Mouse (Mus musculus) embryonic stem cell, embryonic (primary cell): ENCODE measurements around the gene Myo1g.

Experiments used
- CTCF ChIA-PET, 4 experiments: fragments of 300-600 bp in 2 of 4; fragments of 350-600 bp in 2 of 4; sonication (Branson Sonifier 250); formaldehyde crosslinking; loops; one replicate each; lab custom pipeline; 2022; ENCODE audit warnings: inconsistent platforms in 2 of 4; lab: Charles Lee
- POLR2A ChIA-PET, 4 experiments: fragments of 300-600 bp in 2 of 4; fragments of 350-600 bp in 2 of 4; sonication (Branson Sonifier 250); formaldehyde crosslinking; loops; one replicate each; lab custom pipeline; 2022; ENCODE audit warnings: antibody characterized with exemption in 4 of 4, inconsistent platforms in 1 of 4; lab: Charles Lee

Gene Myo1g

DNA sequence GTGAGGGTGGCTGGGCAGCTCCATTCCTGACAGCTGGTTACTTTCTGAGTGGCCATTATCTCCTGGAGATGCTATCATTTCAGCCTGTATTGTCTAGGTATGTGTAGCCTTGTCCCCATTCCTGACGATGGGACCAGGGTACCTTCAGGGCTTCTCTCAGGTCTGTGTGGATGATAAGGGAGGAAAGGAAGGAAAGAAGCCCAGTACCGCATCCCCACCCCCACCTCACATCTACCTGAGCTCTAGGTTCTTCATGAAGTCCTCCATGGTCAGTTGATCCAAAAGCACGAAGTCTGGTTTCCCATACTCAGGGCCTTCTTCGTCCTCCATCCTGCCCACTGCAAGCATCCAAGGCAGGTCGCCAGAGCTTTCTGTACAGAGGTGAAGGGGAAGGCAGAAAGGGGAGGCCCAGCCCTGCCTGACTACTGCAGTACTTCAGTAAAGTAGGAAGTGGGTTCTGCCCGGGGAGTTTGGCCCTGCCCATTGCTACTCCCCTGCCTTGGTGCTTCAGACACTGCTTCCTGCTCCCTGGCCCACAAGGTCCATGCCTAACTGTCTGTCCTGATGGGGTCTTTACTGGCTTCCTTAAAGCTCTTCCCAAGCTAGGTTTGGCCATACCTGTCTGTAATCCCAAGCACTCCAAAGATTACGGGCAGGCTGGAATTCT, at the start of gene Myo1g:
Gene Myo1g (minus strand): TSS at position 459 of the 667 bp plus-strand sequence.
- CTCF ChIA-PET, result interaction anchor here in 2 of 4 experiments (0.9 to 1.0 kb wide), 2 partner anchors 14 to 84 kb away, joined by 3 to 4 read pairs; no protein-coding TSS in a partner anchor

DNA sequence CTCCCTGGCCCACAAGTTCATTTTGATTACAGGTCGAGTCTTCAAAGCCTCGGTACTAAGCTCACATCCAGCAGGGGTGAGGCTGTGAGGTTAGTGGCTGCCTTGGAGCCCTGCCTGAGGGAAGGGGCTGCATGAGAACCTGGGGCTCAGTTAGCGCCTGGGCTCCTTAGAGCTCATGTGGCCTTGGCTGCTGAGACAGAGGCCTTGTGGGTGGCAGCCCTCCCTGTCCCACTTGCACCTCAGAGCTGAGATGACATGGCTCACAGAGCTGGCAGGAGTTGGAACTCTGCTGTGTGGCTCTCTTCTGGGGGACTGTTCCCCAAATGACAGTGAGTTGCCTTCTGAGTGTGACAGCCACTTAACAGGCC, 48.6 kb upstream of the Myo1g start:
- ChIA-PET POLR2A (interaction anchor here (0.5 to 10.0 kb wide), 60 partner anchors 8 to 163 kb away, joined by 3 to 60 read pairs (median 4); partner anchors contain the start of genes Tbrg4 (in 4 of the 4), Ccm2 (in 1 of the 4), H2afv (in 1 of the 4) and Nacad (in 1 of the 4)), CTCF (interaction anchor here in 3 of 4 experiments (0.5 to 2.5 kb wide), 22 partner anchors 10 to 167 kb away, joined by 3 to 17 read pairs (median 4); partner anchors contain the start of gene H2afv (in 1 of the 3))

More for the DNA sequence above, at the start of gene Myo1g:
- POLR2A ChIA-PET, result interaction anchor here (0.6 to 11.9 kb wide), 32 partner anchors 8 to 473 kb away, joined by 3 to 316 read pairs (median 4); partner anchors contain the start of genes Ccm2 (in 1 of the 4), Purb (in 1 of the 4) and Tbrg4 (in 1 of the 4)

DNA sequence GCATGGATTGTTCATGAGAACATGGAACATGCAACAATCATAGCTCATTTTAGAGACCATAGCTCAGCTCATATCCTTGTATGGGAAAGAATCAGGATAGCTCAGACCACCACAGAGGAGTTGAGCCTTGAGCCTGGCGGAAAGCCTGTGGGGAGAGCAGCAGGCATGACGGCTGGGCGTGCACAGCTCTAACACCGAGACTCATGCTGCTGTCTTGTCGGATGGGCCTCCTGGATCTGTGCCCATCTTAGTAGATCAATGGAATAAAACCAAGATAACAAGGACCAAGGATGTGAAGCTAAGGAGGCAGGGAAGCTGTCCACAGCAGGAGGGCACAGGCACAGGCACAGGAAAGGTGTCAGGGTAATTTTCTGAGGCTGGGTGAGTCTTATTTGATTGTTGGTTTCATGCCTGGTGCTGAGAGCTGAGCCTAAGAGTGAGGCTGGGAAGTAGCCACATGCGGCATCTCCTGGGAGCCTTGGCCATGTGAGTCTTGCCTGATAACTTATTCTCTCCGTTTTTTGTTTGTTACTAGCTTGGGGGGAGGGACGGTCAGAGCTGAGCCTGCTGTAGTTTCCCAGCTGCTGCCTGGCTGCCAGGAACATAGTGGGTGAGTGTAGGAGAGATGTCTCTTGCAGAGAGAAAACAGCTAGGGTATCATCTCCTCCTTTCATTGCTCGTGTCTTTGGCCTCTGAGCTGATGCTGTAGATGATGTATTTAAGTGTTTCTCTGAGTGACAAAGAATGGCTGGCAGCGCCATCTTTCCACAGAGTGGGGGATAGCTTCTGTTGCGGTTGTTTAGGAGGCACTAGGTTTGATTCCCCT, 48.0 kb upstream of the Myo1g start:
- ChIA-PET CTCF (interaction anchor here (0.5 to 2.5 kb wide), 22 partner anchors 10 to 166 kb away, joined by 3 to 17 read pairs (median 4); partner anchors contain the start of gene H2afv (in 1 of the 4)), POLR2A (interaction anchor here (0.5 to 10.0 kb wide), 65 partner anchors 9 to 204 kb away, joined by 3 to 60 read pairs (median 3); partner anchors contain the start of genes Tbrg4 (in 4 of the 4), Ccm2 (in 1 of the 4), H2afv (in 1 of the 4) and Nacad (in 1 of the 4))

DNA sequence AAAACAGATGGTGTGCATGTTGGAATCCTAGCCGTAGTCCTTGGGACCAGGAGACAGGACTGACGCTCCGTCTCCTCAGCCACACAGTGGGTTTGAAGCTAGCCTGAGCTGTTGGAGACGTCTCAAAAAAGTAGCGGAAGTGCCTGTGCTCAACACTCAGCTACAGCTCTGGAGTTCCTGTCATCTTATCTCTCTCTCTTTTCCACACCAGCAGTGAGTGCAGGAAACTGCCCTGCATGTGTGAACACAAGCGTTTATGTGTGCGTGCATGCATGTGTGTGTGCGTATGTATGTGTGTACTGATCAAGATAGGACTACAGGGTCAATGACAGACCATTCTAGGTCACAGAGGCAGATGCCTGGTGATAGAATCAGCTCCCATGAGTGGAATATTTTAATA, 47.2 kb upstream of the Myo1g start:
- ChIA-PET POLR2A (interaction anchor here (0.8 to 10.0 kb wide), 21 partner anchors 9 to 204 kb away, joined by 3 to 60 read pairs (median 5); partner anchors contain the start of gene Ccm2 (in 1 of the 4)), CTCF (interaction anchor here in 3 of 4 experiments (0.5 to 2.5 kb wide), 5 partner anchors 9 to 165 kb away, joined by 3 to 12 read pairs (median 5); no protein-coding TSS in a partner anchor)

DNA sequence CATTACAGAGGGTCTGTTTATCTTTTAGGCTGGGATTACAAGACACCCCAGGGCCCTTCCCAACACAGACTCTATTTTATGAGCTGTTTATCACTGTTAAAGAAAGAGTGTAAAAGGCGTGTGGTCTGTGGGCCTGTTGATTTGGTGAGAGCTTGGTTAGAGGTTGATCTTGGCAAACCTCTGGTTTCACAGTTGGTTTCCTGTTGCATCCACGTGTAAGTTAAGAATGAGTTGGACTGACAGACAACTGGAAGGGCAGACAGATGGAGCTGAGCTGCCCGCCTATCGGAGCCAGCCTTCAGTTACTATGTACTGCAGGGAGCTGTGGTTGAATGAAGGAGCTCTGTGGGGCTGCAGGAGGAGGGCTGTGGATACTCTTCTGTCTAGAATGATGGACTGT, 45.7 kb upstream of the Myo1g start:
- POLR2A ChIA-PET, result interaction anchor here in 3 of 4 experiments (0.6 to 10.0 kb wide), 18 partner anchors 8 to 155 kb away, joined by 3 to 60 read pairs (median 3); partner anchors contain the start of genes Ccm2 (in 1 of the 3) and Tbrg4 (in 1 of the 3)
- CTCF ChIA-PET, result interaction anchor here in 3 of 4 experiments (0.6 to 1.2 kb wide), 3 partner anchors 62 to 113 kb away, joined by 3 to 4 read pairs (median 3); no protein-coding TSS in a partner anchor

- ChIA-PET CTCF (interaction anchor here in 1 of 4 experiments (2.0 kb wide), 1 partner anchor 127 kb away, joined by 4 read pairs; no protein-coding TSS in a partner anchor), POLR2A (interaction anchor here in 3 of 4 experiments (0.6 to 3.5 kb wide), 8 partner anchors 8 to 63 kb away, joined by 3 to 14 read pairs (median 4); partner anchors contain the start of genes Ccm2 (in 1 of the 3), Nacad (in 1 of the 3) and Tbrg4 (in 1 of the 3))
Observed at GRCm38 (mm10) chr11:6563201-6563600, 42.4 kb upstream of the Myo1g start.

- POLR2A ChIA-PET, result interaction anchor here in 3 of 4 experiments (0.5 to 7.1 kb wide), 17 partner anchors 7 to 1652 kb away, joined by 3 to 60 read pairs (median 4); partner anchors contain the start of genes Ccm2 (in 1 of the 3) and Nacad (in 1 of the 3)
- CTCF ChIA-PET, result interaction anchor here in 3 of 4 experiments (0.6 to 2.0 kb wide), 3 partner anchors 66 to 547 kb away, joined by 3 to 4 read pairs (median 4); no protein-coding TSS in a partner anchor
Observed at GRCm38 (mm10) chr11:6562359-6562758, 41.6 kb upstream of the Myo1g start.

- CTCF ChIA-PET, result interaction anchor here in 1 of 4 experiments (2.0 kb wide), 1 partner anchor 125 kb away, joined by 4 read pairs; no protein-coding TSS in a partner anchor
- POLR2A ChIA-PET, result interaction anchor here in 2 of 4 experiments (0.9 to 7.1 kb wide), 11 partner anchors 8 to 54 kb away, joined by 3 to 60 read pairs (median 3); no protein-coding TSS in a partner anchor
Observed at GRCm38 (mm10) chr11:6561474-6561873, 40.7 kb upstream of the Myo1g start.

- ChIA-PET CTCF (interaction anchor here in 1 of 4 experiments (0.5 kb wide), 1 partner anchor 17 kb away, joined by 4 read pairs; no protein-coding TSS in a partner anchor), POLR2A (interaction anchor here in 2 of 4 experiments (1.0 to 7.1 kb wide), 10 partner anchors 9 to 55 kb away, joined by 3 to 60 read pairs (median 4); no protein-coding TSS in a partner anchor)
Observed at GRCm38 (mm10) chr11:6560655-6561360, 40.0 kb upstream of the Myo1g start.

GRCm38 (mm10) chr11:6559996-6560395, 39.2 kb upstream of the Myo1g start:
- ChIA-PET POLR2A (interaction anchor here in 2 of 4 experiments (0.6 to 7.1 kb wide), 8 partner anchors 9 to 61 kb away, joined by 3 to 60 read pairs (median 6); no protein-coding TSS in a partner anchor), CTCF (interaction anchor here in 2 of 4 experiments (0.5 to 1.8 kb wide), 2 partner anchors 9 to 18 kb away, joined by 4 to 5 read pairs; no protein-coding TSS in a partner anchor)

GRCm38 (mm10) chr11:6558234-6558633, 37.5 kb upstream of the Myo1g start:
- ChIA-PET POLR2A (interaction anchor here (0.5 to 7.1 kb wide), 34 partner anchors 10 to 148 kb away, joined by 3 to 60 read pairs (median 4); partner anchors contain the start of genes Ccm2 (in 2 of the 4), Nacad (in 1 of the 4), Ppia (in 1 of the 4) and Tbrg4 (in 1 of the 4)), CTCF (interaction anchor here (0.6 to 3.2 kb wide), 14 partner anchors 10 to 404 kb away, joined by 3 to 17 read pairs (median 3); partner anchors contain the start of gene Ccm2 (in 1 of the 4))

GRCm38 (mm10) chr11:6550201-6550600, 29.4 kb upstream of the Myo1g start:
- CTCF ChIA-PET, result no interaction called here
- POLR2A ChIA-PET, result interaction anchor here in 2 of 4 experiments (1.0 to 20.4 kb wide), 3 partner anchors 18 to 54 kb away, joined by 3 to 327 read pairs (median 3); no protein-coding TSS in a partner anchor

DNA sequence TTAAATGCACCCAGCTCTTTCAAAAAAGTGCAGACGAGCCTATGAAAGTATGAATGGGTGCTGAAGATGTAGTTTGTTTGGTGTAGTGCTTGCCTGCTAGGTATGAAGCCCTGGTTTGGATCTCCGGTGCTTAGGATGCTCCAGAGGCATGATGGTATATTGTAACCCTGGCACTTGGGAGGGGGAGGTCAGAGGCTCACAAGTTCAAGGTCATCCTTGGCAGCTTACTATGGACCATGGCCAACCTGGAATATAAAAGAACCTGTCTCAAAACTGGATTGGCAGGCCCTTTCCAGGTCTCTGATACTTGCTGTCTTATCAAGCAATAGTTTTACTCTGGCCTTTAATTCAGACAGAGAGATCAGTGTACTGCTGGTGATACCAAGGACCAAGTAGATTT, 29.0 kb upstream of the Myo1g start:
- POLR2A ChIA-PET, result interaction anchor here in 3 of 4 experiments (0.6 to 20.4 kb wide), 13 partner anchors 9 to 133 kb away, joined by 3 to 327 read pairs (median 3); no protein-coding TSS in a partner anchor
- CTCF ChIA-PET, result interaction anchor here in 2 of 4 experiments (0.6 to 1.0 kb wide), 4 partner anchors 15 to 818 kb away, joined by 3 to 5 read pairs (median 3); no protein-coding TSS in a partner anchor

DNA sequence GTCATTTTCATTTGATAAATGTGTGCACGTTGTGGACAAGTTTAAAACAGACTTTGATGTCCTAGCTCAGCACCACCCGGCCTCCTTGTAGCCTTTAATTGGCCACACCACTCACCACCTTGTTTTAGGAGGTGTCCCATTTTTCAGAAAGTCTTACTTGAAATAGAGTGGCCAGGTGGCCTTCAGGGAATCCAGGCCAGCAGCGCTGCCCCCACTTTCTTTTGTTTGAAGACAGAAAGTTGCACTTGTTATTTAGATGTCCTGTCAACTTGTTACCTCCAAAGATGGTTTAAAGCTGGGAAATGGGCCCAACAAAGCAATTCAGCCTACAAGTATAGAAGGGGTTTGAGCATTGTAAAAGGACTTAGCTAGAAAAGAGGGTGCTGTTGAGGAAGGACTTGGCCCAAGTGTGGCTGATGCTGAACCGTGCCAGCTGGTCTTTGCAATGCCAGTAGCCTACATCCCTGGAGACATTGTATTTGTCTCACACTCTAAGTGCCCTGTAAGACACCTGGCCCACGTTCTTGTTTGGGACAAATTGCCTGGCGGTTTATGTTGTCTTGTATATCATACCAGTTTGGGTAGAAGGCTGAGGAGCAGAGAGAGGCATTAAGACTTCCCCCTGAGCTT, 27.0 kb upstream of the Myo1g start:
- POLR2A ChIA-PET, result interaction anchor here (0.5 to 20.4 kb wide), 36 partner anchors 10 to 1660 kb away, joined by 3 to 327 read pairs (median 4); partner anchors contain the start of genes Tbrg4 (in 2 of the 4) and H2afv (in 1 of the 4)
- CTCF ChIA-PET, result interaction anchor here (0.5 to 2.5 kb wide), 11 partner anchors 10 to 280 kb away, joined by 3 to 7 read pairs (median 4); no protein-coding TSS in a partner anchor
